Mouse (Mus musculus): ENCODE measurements around the gene Top3b. TPM values are rescaled to one million over a fixed set of nuclear protein-coding genes. Genes with fewer than 3 reads are reported as not detected.
"Not testable (repeated sequence)": the region's sequence is repeated elsewhere in the genome, so short reads cannot be mapped to it uniquely, and the experiment has no call there.

The Top3b gene
- polyA plus RNA-seq, 1 experiment from 2014 or later = 63.1 TPM

GRCm38 (mm10) chr16:16913440-16913839 is 42.9 kb downstream of the Top3b start:
- H3K36me3 ChIP-seq (ENCODE audit: control insufficient read depth, insufficient read depth, low read length) = peaks cover 36% of the 10 kb centered on the region
- H3K9me3 ChIP-seq (ENCODE audit: control insufficient read depth, low read length) = no peaks in the 10 kb centered on the region
- WGBS = 88% methylated on average over 1 of the region's 1 CpGs
- H3K4me1 ChIP-seq (ENCODE audit: control insufficient read depth, insufficient read depth, low read depth, low read length) = peaks cover 5% of the 10 kb centered on the region
- H3K4me3 ChIP-seq (ENCODE audit: low read length) = no peak overlapping the region
- no peak overlapping the region for H3K4me2 ChIP-seq (ENCODE audit: low read length)
- H3K27ac ChIP-seq (ENCODE audit: low read depth, low read length) = no peak overlapping the region
- H3K27me3 ChIP-seq (replicated peaks; ENCODE audit: control insufficient read depth, insufficient read depth, low read length) = no peaks in the 10 kb centered on the region
- ATAC-seq = no peak
- H3K9ac ChIP-seq (ENCODE audit: low read depth, low read length) = no peak overlapping the region

DNA sequence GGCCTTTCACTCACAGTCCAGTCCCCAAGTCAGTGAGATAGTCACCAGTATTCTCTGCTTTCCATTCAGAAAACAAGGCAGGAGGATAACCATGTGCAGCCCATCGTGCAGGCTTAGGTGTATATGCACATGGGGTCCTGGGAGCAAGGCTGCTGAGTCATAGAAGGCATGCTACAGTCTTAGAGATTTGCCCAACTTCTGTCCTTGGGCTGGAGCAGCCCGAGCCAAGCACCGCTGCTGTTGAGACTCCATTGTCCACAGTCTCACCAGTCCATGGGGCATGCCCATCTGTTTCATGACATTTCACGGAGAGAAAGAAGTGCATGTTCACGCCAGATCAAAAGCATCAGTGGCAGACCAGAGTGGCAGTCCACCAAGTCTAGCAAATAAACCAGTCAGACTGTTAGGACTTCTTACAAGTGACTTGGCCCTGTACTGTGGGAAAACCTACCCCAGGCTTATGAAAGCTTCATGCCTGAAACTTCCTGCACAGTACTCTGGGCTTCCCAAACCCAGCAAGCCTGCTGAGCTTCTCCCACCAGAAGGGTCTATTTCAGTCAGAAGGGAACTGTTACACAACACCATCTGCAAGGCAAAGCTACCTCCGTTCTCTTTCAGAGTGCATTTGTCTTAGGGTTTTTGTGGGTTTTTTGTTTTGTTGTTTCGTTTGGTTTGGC is 48.0 kb downstream of the Top3b start:
- Histone ChIP-seq H3K27me3 (replicated peaks; ENCODE audit: control insufficient read depth, insufficient read depth, low read length) (no peaks in the 10 kb centered on the region), H3K4me2 (ENCODE audit: low read length) (no peak overlapping the region), H3K27ac (ENCODE audit: low read depth, low read length) (no peak overlapping the region), H3K36me3 (ENCODE audit: control insufficient read depth, insufficient read depth, low read length) (peaks cover 40% of the 10 kb centered on the region), H3K9ac (ENCODE audit: low read depth, low read length) (no peak overlapping the region), H3K9me3 (ENCODE audit: control insufficient read depth, low read length) (no peaks in the 10 kb centered on the region), H3K4me1 (ENCODE audit: control insufficient read depth, insufficient read depth, low read depth, low read length) (no peaks in the 10 kb centered on the region), H3K4me3 (ENCODE audit: low read length) (no peak overlapping the region)
- ATAC-seq = no peak
- 92% methylated on average over 7 of the region's 7 CpGs for WGBS

DNA sequence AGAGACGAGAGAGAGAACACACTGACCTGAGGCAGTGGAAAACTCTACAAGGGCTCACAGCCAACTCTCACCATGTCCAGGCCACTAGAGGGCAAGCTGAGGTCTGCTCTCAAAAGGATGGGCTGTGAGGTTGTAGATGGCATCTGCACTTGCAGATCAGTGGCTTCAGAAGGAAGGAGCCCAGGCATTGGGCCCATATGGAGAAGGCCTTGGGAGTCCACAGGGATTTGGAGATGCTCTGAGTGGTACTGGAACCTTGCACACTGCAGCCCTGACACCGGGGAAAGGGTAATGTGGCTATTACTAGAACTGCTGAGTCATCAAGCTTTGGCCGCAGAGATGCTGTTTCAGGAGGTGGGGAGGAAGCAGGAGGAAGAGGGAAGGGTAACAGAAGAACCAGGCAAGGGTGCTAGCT is 50.5 kb downstream of the Top3b start:
- Histone ChIP-seq H3K4me1 (ENCODE audit: control insufficient read depth, insufficient read depth, low read depth, low read length) (no peaks in the 10 kb centered on the region), H3K9me3 (ENCODE audit: control insufficient read depth, low read length) (no peaks in the 10 kb centered on the region), H3K4me2 (ENCODE audit: low read length) (no peak overlapping the region), H3K27me3 (replicated peaks; ENCODE audit: control insufficient read depth, insufficient read depth, low read length) (no peaks in the 10 kb centered on the region), H3K4me3 (ENCODE audit: low read length) (no peak overlapping the region), H3K27ac (ENCODE audit: low read depth, low read length) (no peak overlapping the region), H3K36me3 (ENCODE audit: control insufficient read depth, insufficient read depth, low read length) (peaks cover 38% of the 10 kb centered on the region), H3K9ac (ENCODE audit: low read depth, low read length) (no peak overlapping the region)
- ATAC-seq = peak; percentile 35; the same call in 1 of the 2 replicates
- WGBS = 68% methylated on average over 3 of the region's 3 CpGs

DNA sequence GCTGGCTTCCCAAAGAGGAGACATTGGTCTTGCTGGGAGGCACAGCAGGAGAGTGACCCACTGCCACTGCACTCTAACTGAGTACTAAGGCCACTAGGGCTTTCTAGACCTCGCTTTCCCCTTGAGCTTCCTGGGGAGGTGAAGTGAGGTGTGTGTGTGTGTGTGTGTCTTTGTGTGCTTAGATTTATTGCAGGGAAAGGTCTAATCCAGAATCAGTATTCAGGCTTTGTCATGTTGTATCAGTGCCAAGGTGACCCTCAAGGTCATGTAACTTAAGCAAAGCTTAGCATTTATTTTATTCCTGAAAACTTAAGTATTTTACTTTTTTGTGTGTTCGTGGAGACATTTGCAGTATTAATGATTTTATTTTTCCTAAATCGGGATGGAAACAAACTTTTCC is 53.9 kb downstream of the Top3b start:
- H3K36me3 ChIP-seq (ENCODE audit: control insufficient read depth, insufficient read depth, low read length) = peaks cover 20% of the 10 kb centered on the region
- WGBS = 95% methylated on average over 3 of the region's 3 CpGs

GRCm38 (mm10) chr16:16926536-16926935 is 56.0 kb downstream of the Top3b start:
- H3K4me1 ChIP-seq (ENCODE audit: control insufficient read depth, insufficient read depth, low read depth, low read length) = no peaks in the 10 kb centered on the region
- no peak overlapping the region for H3K27ac ChIP-seq (ENCODE audit: low read depth, low read length)
- no peak overlapping the region for H3K4me2 ChIP-seq (ENCODE audit: low read length)
- no peaks in the 10 kb centered on the region for H3K9me3 ChIP-seq (ENCODE audit: control insufficient read depth, low read length)
- H3K27me3 ChIP-seq (replicated peaks; ENCODE audit: control insufficient read depth, insufficient read depth, low read length) = no peaks in the 10 kb centered on the region
- H3K9ac ChIP-seq (ENCODE audit: low read depth, low read length) = no peak overlapping the region
- no peak for ATAC-seq
- no peak overlapping the region for H3K4me3 ChIP-seq (ENCODE audit: low read length)
- H3K36me3 ChIP-seq (ENCODE audit: control insufficient read depth, insufficient read depth, low read length) = peaks cover 13% of the 10 kb centered on the region
- 39% methylated on average over 5 of the region's 5 CpGs for WGBS

More for the DNA sequence above, 53.9 kb downstream of the Top3b start:
- H3K4me2 ChIP-seq (ENCODE audit: low read length) = no peak overlapping the region
- no peak overlapping the region for H3K4me3 ChIP-seq (ENCODE audit: low read length)
- H3K4me1 ChIP-seq (ENCODE audit: control insufficient read depth, insufficient read depth, low read depth, low read length) = no peaks in the 10 kb centered on the region
- H3K27me3 ChIP-seq (replicated peaks; ENCODE audit: control insufficient read depth, insufficient read depth, low read length) = no peaks in the 10 kb centered on the region
- no peak for ATAC-seq
- H3K9me3 ChIP-seq (ENCODE audit: control insufficient read depth, low read length) = no peaks in the 10 kb centered on the region
- H3K9ac ChIP-seq (ENCODE audit: low read depth, low read length) = no peak overlapping the region
- no peak overlapping the region for H3K27ac ChIP-seq (ENCODE audit: low read depth, low read length)

DNA sequence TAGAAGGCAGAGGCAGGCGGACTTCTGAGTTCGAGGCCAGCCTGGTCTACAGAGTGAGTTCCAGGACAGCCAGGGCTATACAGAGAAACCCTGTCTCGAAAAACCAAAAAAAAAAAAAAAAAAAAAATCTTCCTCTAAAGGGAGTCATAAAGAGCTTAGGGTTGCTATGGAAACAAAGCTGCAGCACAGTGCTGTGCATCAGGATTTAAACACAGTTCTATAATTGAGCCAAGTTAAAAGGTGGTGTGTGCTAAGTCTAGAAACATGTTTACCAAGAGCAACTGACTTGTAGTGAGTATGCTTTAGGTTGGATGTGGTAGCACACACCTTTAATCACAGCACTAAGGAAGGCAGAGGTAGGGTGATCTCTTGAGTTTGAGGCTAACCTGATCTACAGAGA is 58.4 kb downstream of the Top3b start:
- H3K9ac ChIP-seq (ENCODE audit: low read depth, low read length); H3K27ac ChIP-seq (ENCODE audit: low read depth, low read length); H3K4me1 ChIP-seq (ENCODE audit: control insufficient read depth, insufficient read depth, low read depth, low read length); H3K9me3 ChIP-seq (ENCODE audit: control insufficient read depth, low read length); H3K36me3 ChIP-seq (ENCODE audit: control insufficient read depth, insufficient read depth, low read length); H3K27me3 ChIP-seq (replicated peaks; ENCODE audit: control insufficient read depth, insufficient read depth, low read length); H3K4me3 ChIP-seq (ENCODE audit: low read length); H3K4me2 ChIP-seq (ENCODE audit: low read length): not testable (repeated sequence)
- WGBS = 79% methylated on average over 3 of the region's 3 CpGs
- ATAC-seq = peak; percentile 53

GRCm38 (mm10) chr16:16930326-16930725 is 59.8 kb downstream of the Top3b start:
- Histone ChIP-seq H3K9ac (ENCODE audit: low read depth, low read length) (no peak overlapping the region), H3K36me3 (ENCODE audit: control insufficient read depth, insufficient read depth, low read length) (no peaks in the 10 kb centered on the region), H3K27ac (ENCODE audit: low read depth, low read length) (no peak overlapping the region; the same call in 1 of the 2 replicates), H3K4me3 (ENCODE audit: low read length) (no peak overlapping the region), H3K4me1 (ENCODE audit: control insufficient read depth, insufficient read depth, low read depth, low read length) (no peaks in the 10 kb centered on the region), H3K27me3 (replicated peaks; ENCODE audit: control insufficient read depth, insufficient read depth, low read length) (no peaks in the 10 kb centered on the region), H3K4me2 (ENCODE audit: low read length) (no peak overlapping the region), H3K9me3 (ENCODE audit: control insufficient read depth, low read length) (peaks cover 3% of the 10 kb centered on the region; the same call in 1 of the 2 replicates)
- WGBS = 93% methylated on average over 3 of the region's 3 CpGs
- ATAC-seq = no peak

GRCm38 (mm10) chr16:16930810-16931296 is 60.3 kb downstream of the Top3b start:
- 47% methylated on average over 5 of the region's 5 CpGs for WGBS
- Histone ChIP-seq H3K36me3 (ENCODE audit: control insufficient read depth, insufficient read depth, low read length) (no peaks in the 10 kb centered on the region), H3K9me3 (ENCODE audit: control insufficient read depth, low read length) (peaks cover 3% of the 10 kb centered on the region; the same call in 1 of the 2 replicates), H3K4me2 (ENCODE audit: low read length) (no peak overlapping the region), H3K27me3 (replicated peaks; ENCODE audit: control insufficient read depth, insufficient read depth, low read length) (no peaks in the 10 kb centered on the region), H3K4me1 (ENCODE audit: control insufficient read depth, insufficient read depth, low read depth, low read length) (no peaks in the 10 kb centered on the region), H3K9ac (ENCODE audit: low read depth, low read length) (no peak overlapping the region), H3K27ac (ENCODE audit: low read depth, low read length) (peak overlapping the region; percentile 16; the same call in 1 of the 2 replicates), H3K4me3 (ENCODE audit: low read length) (no peak overlapping the region)
- ATAC-seq = peak; percentile 67

GRCm38 (mm10) chr16:16939543-16939942 is 69.0 kb downstream of the Top3b start:
- Histone ChIP-seq H3K4me2 (ENCODE audit: low read length) (no peak overlapping the region), H3K9ac (ENCODE audit: low read depth, low read length) (no peak overlapping the region), H3K27ac (ENCODE audit: low read depth, low read length) (no peak overlapping the region), H3K9me3 (ENCODE audit: control insufficient read depth, low read length) (0 out of 2 replicates have a peak, but pooled peaks cover 2% of the 10 kb centered on the region), H3K36me3 (ENCODE audit: control insufficient read depth, insufficient read depth, low read length) (no peaks in the 10 kb centered on the region), H3K4me1 (ENCODE audit: control insufficient read depth, insufficient read depth, low read depth, low read length) (no peaks in the 10 kb centered on the region), H3K4me3 (ENCODE audit: low read length) (no peak overlapping the region), H3K27me3 (replicated peaks; ENCODE audit: control insufficient read depth, insufficient read depth, low read length) (no peaks in the 10 kb centered on the region)
- WGBS = 95% methylated on average over 9 of the region's 9 CpGs
- ATAC-seq = no peak

Measured in hindbrain, embryonic 16.5 days (tissue).